Mouse (Mus musculus): ENCODE measurements around the gene Tsen54. TPM values are rescaled to one million over a fixed set of nuclear protein-coding genes. Genes with fewer than 3 reads are reported as not detected.

Tsen54 gene
- polyA plus RNA-seq (2015; fragmentation: Nextera tagmentation; extraction: Ambion mirVana) = 16.5 and 18.5 TPM in 2 replicates

GRCm38 (mm10) chr11:115814605-115815450 is at the start of gene Tsen54:
Gene Tsen54 (plus strand): TSS chr11:115814724.

DNA sequence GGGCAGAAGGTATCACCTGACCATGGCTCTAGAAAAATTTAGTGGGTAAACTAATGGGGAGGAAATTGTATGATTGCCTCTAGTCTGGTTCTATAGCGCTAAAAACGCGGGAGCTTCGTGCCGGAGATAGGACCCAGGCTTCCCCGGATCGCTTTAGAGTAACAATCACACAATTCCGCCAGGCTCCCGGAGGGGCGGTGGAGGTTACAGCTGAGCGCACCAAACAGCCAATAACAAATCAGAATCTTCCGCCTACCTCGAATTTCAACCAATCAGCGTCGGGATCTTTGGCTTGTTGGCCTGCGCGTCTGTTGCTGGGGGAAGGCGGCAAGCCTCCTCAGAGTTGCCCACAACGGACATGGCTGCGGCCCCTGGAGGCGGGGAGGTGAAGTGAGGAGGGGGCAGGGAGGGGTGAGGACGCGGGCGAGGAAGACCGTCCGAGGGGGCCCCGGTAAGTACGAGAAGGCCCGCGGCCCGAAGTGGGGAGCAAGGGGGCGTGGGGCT is 49.4 kb upstream of the Tsen54 start, which contains the start of gene Tmem94:
Gene Tmem94, plus strand, starts transcription at position 331 of the 504 bp plus-strand sequence.

GRCm38 (mm10) chr11:115813507-115814296 is 822 bp upstream of the Tsen54 start, which contains the start of gene Caskin2:
Gene Caskin2 (minus strand): TSS chr11:115813639.

GRCm38 (mm10) chr11:115823774-115824740 is 9.5 kb downstream of the Tsen54 start, which contains the start of gene Llgl2:
Gene Llgl2 (plus strand): TSS chr11:115824049.

GRCm38 (mm10) chr11:115858354-115858753 is 43.8 kb downstream of the Tsen54 start, which contains the start of gene Myo15b:
Gene Myo15b (plus strand): TSS chr11:115858406.

Small RNA genes within 50 kb of the gene (microRNA-seq; reads per million reads assigned to microRNA genes)
- not detected for gene Mir5621

Other genes with a start within 250 kb of the Tsen54 start
- gene Mrps7, start 210.8 kb upstream of the Tsen54 start, polyA plus RNA-seq (2015; fragmentation: Nextera tagmentation; extraction: Ambion mirVana) = 47.1 and 54.7 TPM in 2 replicates
- gene Gga3, start 210.7 kb upstream of the Tsen54 start, polyA plus RNA-seq (2015; fragmentation: Nextera tagmentation; extraction: Ambion mirVana) = 8.4 TPM in 2 replicates
- 39.6 and 43.5 TPM in 2 replicates for gene Mif4gd, start 201.8 kb upstream of the Tsen54 start, polyA plus RNA-seq (2015; fragmentation: Nextera tagmentation; extraction: Ambion mirVana)
- gene Slc25a19, start 186.4 kb upstream of the Tsen54 start, polyA plus RNA-seq (2015; fragmentation: Nextera tagmentation; extraction: Ambion mirVana) = 11.5 and 13.6 TPM in 2 replicates
- gene Grb2, start 106.1 kb upstream of the Tsen54 start, polyA plus RNA-seq (2015; fragmentation: Nextera tagmentation; extraction: Ambion mirVana) = 51.7 and 54.6 TPM in 2 replicates
- 8.6 and 9.0 TPM in 2 replicates for gene Tmem94, start 49.3 kb upstream of the Tsen54 start, polyA plus RNA-seq (2015; fragmentation: Nextera tagmentation; extraction: Ambion mirVana)
- gene Caskin2, start 1.1 kb upstream of the Tsen54 start, polyA plus RNA-seq (2015; fragmentation: Nextera tagmentation; extraction: Ambion mirVana) = 7.9 and 8.2 TPM in 2 replicates
- gene Llgl2, start 9.3 kb downstream of the Tsen54 start, polyA plus RNA-seq (2015; fragmentation: Nextera tagmentation; extraction: Ambion mirVana) = 21.2 and 21.8 TPM in 2 replicates
- gene Myo15b, start 43.7 kb downstream of the Tsen54 start, polyA plus RNA-seq (2015; fragmentation: Nextera tagmentation; extraction: Ambion mirVana) = 0.22 and 0.26 TPM in 2 replicates
- gene Smim5, start 85.2 kb downstream of the Tsen54 start, polyA plus RNA-seq (2015; fragmentation: Nextera tagmentation; extraction: Ambion mirVana) = 3.9 and 6.6 TPM in 2 replicates
- gene Smim6, start 97.3 kb downstream of the Tsen54 start, polyA plus RNA-seq (2015; fragmentation: Nextera tagmentation; extraction: Ambion mirVana) = 2.8 and 3.7 TPM in 2 replicates
- 22.6 and 24.7 TPM in 2 replicates for gene Sap30bp, start 118.6 kb downstream of the Tsen54 start, polyA plus RNA-seq (2015; fragmentation: Nextera tagmentation; extraction: Ambion mirVana)
- 8.5 and 8.6 TPM in 2 replicates for gene Recql5, start 118.8 kb downstream of the Tsen54 start, polyA plus RNA-seq (2015; fragmentation: Nextera tagmentation; extraction: Ambion mirVana)
- 13.1 TPM in 2 replicates for gene Itgb4, start 160.0 kb downstream of the Tsen54 start, polyA plus RNA-seq (2015; fragmentation: Nextera tagmentation; extraction: Ambion mirVana)
- 119 and 133 TPM in 2 replicates for gene Galk1, start 198.0 kb downstream of the Tsen54 start, polyA plus RNA-seq (2015; fragmentation: Nextera tagmentation; extraction: Ambion mirVana)
- 888 and 961 TPM in 2 replicates for gene H3f3b, start 213.2 kb downstream of the Tsen54 start, polyA plus RNA-seq (2015; fragmentation: Nextera tagmentation; extraction: Ambion mirVana)
- gene Unk, start 215.6 kb downstream of the Tsen54 start, polyA plus RNA-seq (2015; fragmentation: Nextera tagmentation; extraction: Ambion mirVana) = 10.9 and 11.5 TPM in 2 replicates

Measured in urinary bladder, postnatal 0 days (tissue).